Mouse (Mus musculus): ENCODE measurements at regions not wholly inside any gene's neighbourhood (a gene's known extent, or its start where the extent isn't known, plus 50 kb on each side); places are given as distances from the start of the nearest gene placed in this dataset.

GRCm38 (mm10) chr6:89072569-89072968, 170.5 kb downstream of the Tpra1 start:
- Histone ChIP-seq H3K4me1 (replicated peaks; ENCODE audit: control insufficient read depth, insufficient read depth, low read length) (no peaks in the 10 kb centered on the region), H3K36me3 (ENCODE audit: control insufficient read depth, insufficient read depth) (no peaks in the 10 kb centered on the region), H3K4me3 (ENCODE audit: low read depth, low read length) (no peak overlapping the region), H3K9ac (ENCODE audit: low read depth, low read length) (no peak overlapping the region), H3K27ac (ENCODE audit: low read depth, low read length) (no peak overlapping the region), H3K9me3 (ENCODE audit: control insufficient read depth) (no peaks in the 10 kb centered on the region), H3K4me2 (replicated peaks; ENCODE audit: low read depth) (no peak overlapping the region), H3K27me3 (replicated peaks; ENCODE audit: control insufficient read depth, insufficient read depth, low read length) (no peaks in the 10 kb centered on the region)
- no peak for TF ChIP-seq CTCF (IDR thresholded peaks at IDR 0.05; ENCODE audit: low read depth)
- 62% methylated on average over 2 of the region's 2 CpGs for WGBS
- ATAC-seq, result no peak

- no peak overlapping the region for H3K4me3 ChIP-seq (ENCODE audit: low read depth, low read length)
- H3K4me1 ChIP-seq (replicated peaks; ENCODE audit: control insufficient read depth, insufficient read depth, low read length), result no peaks in the 10 kb centered on the region
- H3K27ac ChIP-seq (ENCODE audit: low read depth, low read length), result no peak overlapping the region
- ATAC-seq, result no peak
- H3K27me3 ChIP-seq (replicated peaks; ENCODE audit: control insufficient read depth, insufficient read depth, low read length), result no peaks in the 10 kb centered on the region
- no peak overlapping the region for H3K4me2 ChIP-seq (replicated peaks; ENCODE audit: low read depth)
- WGBS, result 65% methylated on average over 6 of the region's 6 CpGs
- no peaks in the 10 kb centered on the region for H3K36me3 ChIP-seq (ENCODE audit: control insufficient read depth, insufficient read depth)
- TF ChIP-seq CTCF (IDR thresholded peaks at IDR 0.05; ENCODE audit: low read depth), result no peak
- no peak overlapping the region for H3K9ac ChIP-seq (ENCODE audit: low read depth, low read length)
- no peaks in the 10 kb centered on the region for H3K9me3 ChIP-seq (ENCODE audit: control insufficient read depth)
Measured at GRCm38 (mm10) chr6:89081624-89082300, 179.7 kb downstream of the Tpra1 start.

- Histone ChIP-seq H3K9me3 (ENCODE audit: control insufficient read depth) (no peaks in the 10 kb centered on the region), H3K36me3 (ENCODE audit: control insufficient read depth, insufficient read depth) (no peaks in the 10 kb centered on the region), H3K4me1 (replicated peaks; ENCODE audit: control insufficient read depth, insufficient read depth, low read length) (no peaks in the 10 kb centered on the region), H3K4me2 (replicated peaks; ENCODE audit: low read depth) (no peak overlapping the region), H3K9ac (ENCODE audit: low read depth, low read length) (no peak overlapping the region), H3K27me3 (replicated peaks; ENCODE audit: control insufficient read depth, insufficient read depth, low read length) (no peaks in the 10 kb centered on the region), H3K4me3 (ENCODE audit: low read depth, low read length) (no peak overlapping the region), H3K27ac (ENCODE audit: low read depth, low read length) (no peak overlapping the region)
- no peak for ATAC-seq
- WGBS, result 92% methylated on average over 3 of the region's 3 CpGs
- peak; percentile 44 for TF ChIP-seq CTCF (IDR thresholded peaks at IDR 0.05; ENCODE audit: low read depth)
Measured at GRCm38 (mm10) chr6:89084437-89084836, 182.4 kb downstream of the Tpra1 start.

GRCm38 (mm10) chr6:89085151-89085550, 183.1 kb downstream of the Tpra1 start:
- TF ChIP-seq CTCF (IDR thresholded peaks at IDR 0.05; ENCODE audit: low read depth), result no peak
- Histone ChIP-seq H3K9me3 (ENCODE audit: control insufficient read depth) (no peaks in the 10 kb centered on the region), H3K36me3 (ENCODE audit: control insufficient read depth, insufficient read depth) (no peaks in the 10 kb centered on the region), H3K9ac (ENCODE audit: low read depth, low read length) (no peak overlapping the region), H3K27ac (ENCODE audit: low read depth, low read length) (no peak overlapping the region), H3K27me3 (replicated peaks; ENCODE audit: control insufficient read depth, insufficient read depth, low read length) (no peaks in the 10 kb centered on the region), H3K4me3 (ENCODE audit: low read depth, low read length) (no peak overlapping the region), H3K4me2 (replicated peaks; ENCODE audit: low read depth) (no peak overlapping the region), H3K4me1 (replicated peaks; ENCODE audit: control insufficient read depth, insufficient read depth, low read length) (no peaks in the 10 kb centered on the region)
- ATAC-seq, result no peak
- 86% methylated on average over 6 of the region's 6 CpGs for WGBS

- no peak for ATAC-seq
- no peaks in the 10 kb centered on the region for H3K4me1 ChIP-seq (replicated peaks; ENCODE audit: control insufficient read depth, insufficient read depth, low read length)
Measured at GRCm38 (mm10) chr6:89087620-89088019, 185.6 kb downstream of the Tpra1 start.

GRCm38 (mm10) chr6:89090096-89090495, 188.0 kb downstream of the Tpra1 start:
- H3K4me2 ChIP-seq (replicated peaks; ENCODE audit: low read depth), result no peak overlapping the region
- H3K4me3 ChIP-seq (ENCODE audit: low read depth, low read length), result no peak overlapping the region
- WGBS, result 93% methylated on average over 5 of the region's 5 CpGs
- H3K27ac ChIP-seq (ENCODE audit: low read depth, low read length), result no peak overlapping the region
- no peaks in the 10 kb centered on the region for H3K27me3 ChIP-seq (replicated peaks; ENCODE audit: control insufficient read depth, insufficient read depth, low read length)
- no peak overlapping the region for H3K9ac ChIP-seq (ENCODE audit: low read depth, low read length)
- TF ChIP-seq CTCF (IDR thresholded peaks at IDR 0.05; ENCODE audit: low read depth), result no peak
- ATAC-seq, result no peak
- no peaks in the 10 kb centered on the region for H3K36me3 ChIP-seq (ENCODE audit: control insufficient read depth, insufficient read depth)
- no peaks in the 10 kb centered on the region for H3K9me3 ChIP-seq (ENCODE audit: control insufficient read depth)
- no peaks in the 10 kb centered on the region for H3K4me1 ChIP-seq (replicated peaks; ENCODE audit: control insufficient read depth, insufficient read depth, low read length)

More at GRCm38 (mm10) chr6:89087620-89088019, 185.6 kb downstream of the Tpra1 start:
- Histone ChIP-seq H3K27ac (ENCODE audit: low read depth, low read length) (no peak overlapping the region), H3K36me3 (ENCODE audit: control insufficient read depth, insufficient read depth) (no peaks in the 10 kb centered on the region), H3K9me3 (ENCODE audit: control insufficient read depth) (no peaks in the 10 kb centered on the region), H3K4me2 (replicated peaks; ENCODE audit: low read depth) (no peak overlapping the region), H3K27me3 (replicated peaks; ENCODE audit: control insufficient read depth, insufficient read depth, low read length) (no peaks in the 10 kb centered on the region), H3K9ac (ENCODE audit: low read depth, low read length) (no peak overlapping the region), H3K4me3 (ENCODE audit: low read depth, low read length) (no peak overlapping the region)
- WGBS, result 50% methylated on average over 4 of the region's 4 CpGs
- TF ChIP-seq CTCF (IDR thresholded peaks at IDR 0.05; ENCODE audit: low read depth), result no peak
